Comparison of ENCODE assay signal across 20 mouse cellular contexts in the genomic region with DNA sequence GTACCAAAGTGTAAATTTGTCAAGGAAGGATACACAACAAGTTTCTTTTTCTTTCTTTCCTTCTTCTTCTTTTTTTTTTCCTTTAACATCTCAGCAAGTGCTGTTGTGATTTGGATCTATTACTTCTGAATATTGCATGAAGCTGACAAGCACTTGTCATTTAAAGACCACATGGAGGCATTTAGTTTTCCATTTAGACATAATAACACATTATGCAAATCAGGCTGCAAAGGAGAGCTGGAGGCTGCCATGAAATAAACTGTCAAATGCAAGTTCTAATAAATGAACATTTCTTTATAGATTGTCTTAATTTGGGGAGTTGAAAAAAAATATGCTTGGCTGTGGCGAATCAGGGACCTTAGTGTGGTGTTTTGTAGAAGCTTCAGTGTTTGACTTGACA.
DNase-seq lines count a peak whose midpoint lies in the region; ATAC-seq and TF ChIP-seq lines count a peak whose summit lies in the region.
"Had no signal": no experiment of that assay in that cellular context is flagged by ENCODE, and none has a peak within 500 bp of the region (broad histone marks: within the 10 kb centered on the region; RNA-seq: fewer than 3 reads in every experiment).

No protein-coding gene starts in this region.

- TF ChIP-seq CTCF in brain, embryonic 14.5 days (IDR thresholded peaks at IDR 0.05; ENCODE audit: borderline replicate concordance, extremely low read depth, insufficient read depth, insufficient read length): no peak

- no peak overlapping the region for H3K27ac ChIP-seq in forebrain, embryonic 14.5 days (ENCODE audit: low read depth, low read length)
- H3K27ac ChIP-seq in forebrain, embryonic 15.5 days (replicated peaks): no peak overlapping the region

- H3K9ac ChIP-seq in forebrain, embryonic 14.5 days (ENCODE audit: low read length): no peak overlapping the region
- H3K9ac ChIP-seq in forebrain, embryonic 15.5 days (replicated peaks): no peak overlapping the region

- TF ChIP-seq POLR2A in brain, embryonic 14.5 days (IDR thresholded peaks at IDR 0.05; ENCODE audit: borderline replicate concordance, extremely low read depth, insufficient read depth, insufficient read length, poor library complexity, severe bottlenecking): no peak

- 80% methylated on average over 1 of the region's 1 CpGs for WGBS in forebrain, embryonic 14.5 days
- WGBS in forebrain, embryonic 15.5 days: 71% methylated on average over 1 of the region's 1 CpGs

- H3K4me1 ChIP-seq in forebrain, embryonic 14.5 days (ENCODE audit: control insufficient read depth, insufficient read depth, low read length): no peaks in the 10 kb centered on the region
- 0 out of 2 replicates have a peak, but pooled peaks cover 3% of the 10 kb centered on the region for H3K4me1 ChIP-seq in forebrain, embryonic 15.5 days

- H3K4me2 ChIP-seq in forebrain, embryonic 14.5 days (ENCODE audit: low read length): no peak overlapping the region
- no peak overlapping the region for H3K4me2 ChIP-seq in forebrain, embryonic 15.5 days (replicated peaks)

- H3K36me3 ChIP-seq in forebrain, embryonic 14.5 days (ENCODE audit: control insufficient read depth, insufficient read depth, low read length): no peaks in the 10 kb centered on the region
- no peaks in the 10 kb centered on the region for H3K36me3 ChIP-seq in forebrain, embryonic 15.5 days
- H3K36me3 ChIP-seq: G1E had no signal

- ATAC-seq in forebrain, embryonic 14.5 days: no peak
- no peak for ATAC-seq in forebrain, embryonic 15.5 days (replicated peaks)
- ATAC-seq: activated CD4-positive, CD25-positive, alpha-beta regulatory T cell, adult 4 months; CD4-positive, CD25-positive, alpha-beta regulatory T cell, adult 4 months; Patski had no signal

- no peak overlapping the region for H3K4me3 ChIP-seq in forebrain, embryonic 14.5 days (ENCODE audit: low read depth, low read length)
- no peak overlapping the region for H3K4me3 ChIP-seq in forebrain, embryonic 15.5 days

- DNase-seq in forebrain, embryonic 14.5 days (ENCODE audit: low spot score): peak; percentile 50
- DNase-seq in brain, embryonic 14.5 days (ENCODE audit: low read depth): peak; percentile 69
- no peak for DNase-seq in urinary bladder, postnatal 25 days (ENCODE audit: low spot score)
- DNase-seq: adrenal gland, adult 2 months; adrenal gland, adult 8-10 months; adrenal gland, postnatal 10 days; adrenal gland, postnatal 14 days; adrenal gland, postnatal 25 days; adrenal gland, postnatal 36 days; B cell, adult 2 months; cerebellum, adult 11 months; cerebellum, adult 11-12 months; cerebellum, adult 18-20 months; cerebellum, adult 2 months had no signal

- H3K27me3 ChIP-seq in forebrain, embryonic 14.5 days (replicated peaks; ENCODE audit: control insufficient read depth, insufficient read depth, low read length): no peaks in the 10 kb centered on the region
- no peaks in the 10 kb centered on the region for H3K27me3 ChIP-seq in forebrain, embryonic 15.5 days
- H3K27me3 ChIP-seq: CH12.LX, Patski had no signal

- no peaks in the 10 kb centered on the region for H3K9me3 ChIP-seq in forebrain, embryonic 14.5 days (replicated peaks; ENCODE audit: control insufficient read depth, low read length)
- H3K9me3 ChIP-seq in forebrain, embryonic 15.5 days: no peaks in the 10 kb centered on the region
